Comparison of ENCODE assay signal across 8 mouse cellular contexts in the genomic region with DNA sequence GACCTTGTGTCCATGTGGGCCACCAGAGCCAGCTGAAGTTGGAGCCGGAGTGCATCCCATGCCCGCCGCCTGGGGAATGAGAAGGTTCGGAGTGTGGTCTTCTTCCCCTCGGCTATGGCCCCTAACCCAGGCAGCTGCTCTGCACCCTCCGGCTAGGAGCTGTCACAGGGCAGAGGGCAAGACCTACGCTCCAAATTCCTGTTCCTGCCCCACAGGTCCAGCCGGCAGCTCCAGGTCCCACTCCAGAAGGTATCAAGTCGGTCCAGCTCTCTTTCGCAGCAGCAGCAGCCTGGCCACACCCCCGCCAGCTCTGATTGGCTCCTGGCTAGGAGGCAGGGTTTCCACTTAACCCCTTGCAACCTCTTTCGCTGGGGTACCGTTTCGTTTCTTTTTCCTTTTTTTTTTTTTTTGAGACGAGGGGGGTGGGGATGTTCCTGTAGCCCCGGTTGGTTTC. TPM values are rescaled to one million over a fixed set of nuclear protein-coding genes. Genes with fewer than 3 reads are reported as not detected.
DNase-seq lines count a peak whose midpoint lies in the region; ATAC-seq and TF ChIP-seq lines count a peak whose summit lies in the region.

No protein-coding gene starts in this region.

- peak overlapping the region; percentile 60 for H3K4me3 ChIP-seq in heart, embryonic 13.5 days
- H3K4me3 ChIP-seq in kidney, postnatal 0 days (replicated peaks; ENCODE audit: low read depth, low read length) = peak overlapping the region; percentile 39
- H3K4me3 ChIP-seq in liver, embryonic 13.5 days (replicated peaks) = peak overlapping the region; percentile 49
- peak overlapping the region; percentile 60 for H3K4me3 ChIP-seq in testis, adult 2 months (ENCODE audit: control insufficient read depth, low read depth, low read length)

- H3K9ac ChIP-seq in heart, embryonic 13.5 days = peak overlapping the region; percentile 76
- H3K9ac ChIP-seq in kidney, postnatal 0 days (ENCODE audit: low read depth, low read length) = peak overlapping the region; percentile 39; the same call in 1 of the 2 replicates
- no peak overlapping the region for H3K9ac ChIP-seq in liver, embryonic 13.5 days

- no peaks in the 10 kb centered on the region for H3K9me3 ChIP-seq in heart, embryonic 13.5 days
- no peaks in the 10 kb centered on the region for H3K9me3 ChIP-seq in kidney, postnatal 0 days (replicated peaks; ENCODE audit: low read length)
- H3K9me3 ChIP-seq in liver, embryonic 13.5 days (replicated peaks) = no peaks in the 10 kb centered on the region

- H3K36me3 ChIP-seq in heart, embryonic 13.5 days = no peaks in the 10 kb centered on the region
- H3K36me3 ChIP-seq in kidney, postnatal 0 days (ENCODE audit: insufficient read depth, low read length) = no peaks in the 10 kb centered on the region
- no peaks in the 10 kb centered on the region for H3K36me3 ChIP-seq in liver, embryonic 13.5 days
- no peaks in the 10 kb centered on the region for H3K36me3 ChIP-seq in testis, adult 2 months (ENCODE audit: control insufficient read depth, insufficient read depth, low read length)

- no peak for TF ChIP-seq CTCF in kidney, postnatal 0 days (IDR thresholded peaks at IDR 0.05; ENCODE audit: low read depth)
- no peak for TF ChIP-seq CTCF in testis, adult 2 months (IDR thresholded peaks at IDR 0.05; ENCODE audit: control insufficient read depth, insufficient read depth, insufficient replicate concordance, low read depth, low read length)

- peak overlapping the region; percentile 90 for H3K4me2 ChIP-seq in heart, embryonic 13.5 days
- H3K4me2 ChIP-seq in kidney, postnatal 0 days (ENCODE audit: low read length) = peak overlapping the region; percentile 89
- peak overlapping the region; percentile 67 for H3K4me2 ChIP-seq in liver, embryonic 13.5 days

- H3K4me1 ChIP-seq in heart, embryonic 13.5 days = peaks cover 30% of the 10 kb centered on the region
- peaks cover 16% of the 10 kb centered on the region for H3K4me1 ChIP-seq in kidney, postnatal 0 days (replicated peaks; ENCODE audit: insufficient read depth, low read length)
- peaks cover 20% of the 10 kb centered on the region for H3K4me1 ChIP-seq in liver, embryonic 13.5 days (replicated peaks)
- H3K4me1 ChIP-seq in testis, adult 2 months (ENCODE audit: control insufficient read depth, insufficient read depth, low read length) = peaks cover 10% of the 10 kb centered on the region

- no peak overlapping the region; the same call in 1 of the 2 replicates for H3K27ac ChIP-seq in heart, embryonic 13.5 days (replicated peaks)
- no peak overlapping the region for H3K27ac ChIP-seq in kidney, postnatal 0 days
- no peak overlapping the region for H3K27ac ChIP-seq in liver, embryonic 13.5 days
- no peak overlapping the region for H3K27ac ChIP-seq in testis, adult 2 months (ENCODE audit: control insufficient read depth, insufficient read depth, low read depth, low read length)

- ATAC-seq in heart, embryonic 13.5 days (ENCODE audit: extremely low read depth, insufficient number of reproducible peaks, low FRiP score, low TSS enrichment) = no peak; the same call in 1 of the 2 replicates
- peak; percentile 67; the same call in 1 of the 2 replicates for ATAC-seq in kidney, postnatal 0 days (replicated peaks; ENCODE audit: low FRiP score, low read depth)
- 0 out of 2 replicates have a peak, but pooled peaks have one; percentile 45 for ATAC-seq in liver, embryonic 13.5 days (ENCODE audit: low read depth)

- TF ChIP-seq POLR2A in testis, adult 2 months (IDR thresholded peaks at IDR 0.05; ENCODE audit: control insufficient read depth, low read depth, low read length) = no peak

- DNase-seq in CD4-positive helper T cell, adult 2 months (ENCODE audit: low read depth, low spot score) = peak; percentile 75
- DNase-seq in brain, adult 2 months (ENCODE audit: low read depth, low spot score) = peak; percentile 94
- DNase-seq in fibroblast of lung, adult 2 months (ENCODE audit: low read depth) = peak; percentile 27
- DNase-seq in kidney, postnatal 0 days (ENCODE audit: low spot score) = peak; percentile 80
- peak; percentile 56 for DNase-seq in liver, embryonic 13.5 days
- peak; percentile 74 for DNase-seq in neural tube, embryonic 10.5 days (ENCODE audit: extremely low spot score, low spot score)

- WGBS in heart, embryonic 13.5 days = 2% methylated on average over 16 of the region's 16 CpGs
- WGBS in kidney, postnatal 0 days = 0% methylated on average over 16 of the region's 16 CpGs
- under 1% methylated on average over 16 of the region's 16 CpGs for whole genome bisulfite sequencing in liver, embryonic 13.5 days (ENCODE audit: insufficient replicate concordance)

- peaks cover 49% of the 10 kb centered on the region for H3K27me3 ChIP-seq in heart, embryonic 13.5 days (replicated peaks)
- peaks cover 14% of the 10 kb centered on the region; the same call in 1 of the 2 replicates for H3K27me3 ChIP-seq in kidney, postnatal 0 days (ENCODE audit: insufficient read depth, low read length)
- H3K27me3 ChIP-seq in liver, embryonic 13.5 days = peaks cover 63% of the 10 kb centered on the region
- H3K27me3 ChIP-seq in testis, adult 2 months (ENCODE audit: control insufficient read depth, insufficient read depth, low read length) = no peaks in the 10 kb centered on the region; the same call in 1 of the 2 replicates

RNA-seq across cellular contexts. Expression of gene Extl1, which starts 11.3 kb away (rescaled TPM):
- 2.7 and 3.3 TPM in 2 replicates for polyA plus RNA-seq in heart, embryonic 13.5 days (2015; fragmentation: Nextera tagmentation; extraction: Ambion mirVana)
- 0.70 and 0.86 TPM in 2 replicates for polyA plus RNA-seq in kidney, postnatal 0 days (2015; fragmentation: Nextera tagmentation; extraction: Ambion mirVana)
- 0.15 and 0.18 TPM in 2 replicates for polyA plus RNA-seq in liver, embryonic 13.5 days (2015; fragmentation: Nextera tagmentation; extraction: Ambion mirVana)
- 0.25 and 0.26 TPM in 2 replicates for polyA plus RNA-seq in testis, adult 2 months (2012; rRNA removed)

RNA-seq across cellular contexts. Expression of gene Pafah2, which starts 23.8 kb away (rescaled TPM):
- 9.0 and 9.9 TPM in 2 replicates for polyA plus RNA-seq in heart, embryonic 13.5 days (2015; fragmentation: Nextera tagmentation; extraction: Ambion mirVana)
- polyA plus RNA-seq in kidney, postnatal 0 days (2015; fragmentation: Nextera tagmentation; extraction: Ambion mirVana) = 22.7 and 24.4 TPM in 2 replicates
- polyA plus RNA-seq in liver, embryonic 13.5 days (2015; fragmentation: Nextera tagmentation; extraction: Ambion mirVana) = 3.7 and 5.1 TPM in 2 replicates
- 36.0 and 37.2 TPM in 2 replicates for polyA plus RNA-seq in testis, adult 2 months (2012; rRNA removed)

RNA-seq across cellular contexts. Expression of gene Slc30a2, which starts 29.3 kb away (rescaled TPM):
- 0.11 and 0.19 TPM in 2 replicates for polyA plus RNA-seq in heart, embryonic 13.5 days (2015; fragmentation: Nextera tagmentation; extraction: Ambion mirVana)
- 0.48 and 0.82 TPM in 2 replicates for polyA plus RNA-seq in kidney, postnatal 0 days (2015; fragmentation: Nextera tagmentation; extraction: Ambion mirVana)
- not detected in 2 replicates for polyA plus RNA-seq in liver, embryonic 13.5 days (2015; fragmentation: Nextera tagmentation; extraction: Ambion mirVana)
- polyA plus RNA-seq in testis, adult 2 months (2012; rRNA removed) = 19.1 and 21.3 TPM in 2 replicates

RNA-seq across cellular contexts. Expression of gene Trim63, which starts 57.4 kb away (rescaled TPM):
- 108 and 136 TPM in 2 replicates for polyA plus RNA-seq in heart, embryonic 13.5 days (2015; fragmentation: Nextera tagmentation; extraction: Ambion mirVana)
- polyA plus RNA-seq in kidney, postnatal 0 days (2015; fragmentation: Nextera tagmentation; extraction: Ambion mirVana) = 2.4 and 2.7 TPM in 2 replicates
- 0.14 and 0.24 TPM in 2 replicates for polyA plus RNA-seq in liver, embryonic 13.5 days (2015; fragmentation: Nextera tagmentation; extraction: Ambion mirVana)
- polyA plus RNA-seq in testis, adult 2 months (2012; rRNA removed) = 1.6 and 1.8 TPM in 2 replicates

Comparison
In these comparisons a context has a peak if more than half of its experiments do, and no peak if none do; other contexts are left out.
1. DNase-seq: peak in every context shown above with its lines; median percentile 94 in brain, adult 2 months; 80 in kidney, postnatal 0 days; 75 in CD4-positive helper T cell, adult 2 months; 74 in neural tube, embryonic 10.5 days; 56 in liver, embryonic 13.5 days; 27 in fibroblast of lung, adult 2 months.
2. RNA of gene Slc30a2, which starts 29.3 kb away (polyA plus RNA-seq): 19.1 to 21.3 TPM in testis, adult 2 months; 0.48 to 0.82 TPM in kidney, postnatal 0 days, 0.11 to 0.19 TPM in heart, embryonic 13.5 days and not detected in liver, embryonic 13.5 days; every median in the first group is over 10 times any median in the second.
3. Peak in every context shown above with its lines, with median percentiles within 50 percentile points of each other: H3K4me2 ChIP-seq and H3K4me3 ChIP-seq.